Mouse (Mus musculus) liver, postnatal 0 days (tissue): ENCODE results near the gene Meioc.

Experiments used
- CTCF ChIP-seq: sonication (generic); IDR thresholded peaks from 2 replicates; pipeline ENCODE4 v1.5.1; 2016; ENCODE audit warnings: antibody characterized with exemption, low read depth
- EP300 ChIP-seq: IDR thresholded peaks from 2 replicates; pipeline ENCODE4 v1.6.1; 2016; ENCODE audit warnings: antibody characterized with exemption, low read depth, mild to moderate bottlenecking

DNA sequence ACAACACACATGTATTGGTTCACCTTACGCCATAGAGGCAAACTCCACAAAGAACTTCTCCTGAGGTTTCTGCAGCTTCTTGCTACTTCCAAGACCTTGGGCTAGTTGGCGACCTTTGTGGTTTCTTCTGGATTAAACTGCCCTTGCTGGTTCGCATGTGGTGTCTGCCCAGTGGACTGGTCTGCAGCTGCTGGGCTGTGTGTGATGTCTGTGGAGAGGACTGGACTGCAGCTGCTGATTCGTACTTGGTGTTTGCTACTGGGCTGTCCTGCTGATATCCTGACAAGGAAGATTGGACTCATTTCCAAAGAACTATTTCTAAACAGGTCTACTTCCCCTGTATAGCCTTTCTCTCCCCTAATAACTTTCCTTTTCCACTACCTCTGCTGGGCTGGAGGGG is 48.9 kb downstream of the Meioc start:
- no peak for TF ChIP-seq CTCF
- TF ChIP-seq EP300, result no peak
